Mouse (Mus musculus) right cerebral cortex, postnatal 36 days (tissue): Measurements from ENCODE around the gene Rin3.

Experiments
- DNase-seq, 2 experiments: peaks; one replicate each; pipeline ENCODE4 v3.0.0; 2022; ENCODE audit warnings: low spot score in 2 of 2, mixed read lengths in 1 of 2

The Rin3 gene

DNA sequence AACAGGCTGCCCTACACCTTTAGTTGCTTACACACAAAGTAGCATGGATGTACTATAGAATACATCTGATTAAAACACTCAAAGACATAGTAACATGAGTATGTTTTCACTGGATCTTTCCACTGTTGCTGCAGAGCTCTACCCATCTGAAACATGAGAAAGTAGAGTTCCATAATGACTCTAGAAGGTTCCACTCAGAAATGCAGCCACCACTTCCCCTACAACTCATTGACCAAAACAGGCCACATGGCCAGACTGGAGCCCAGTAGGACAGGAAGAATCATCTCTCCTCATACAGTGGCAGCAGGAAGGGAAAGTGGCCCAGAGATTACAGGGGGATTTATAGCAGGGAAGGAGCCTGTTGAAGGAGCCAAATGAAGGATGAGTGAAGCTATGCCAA lies 47.9 kb downstream of the Rin3 start:
- no peak for DNase-seq

GRCm38 (mm10) chr12:102333101-102333500 lies 50.3 kb downstream of the Rin3 start:
- DNase-seq: no peak

- DNase-seq: no peak
These were observed 56.2 kb downstream of the Rin3 start for GRCm38 (mm10) chr12:102339085-102339484.

GRCm38 (mm10) chr12:102340471-102340870 lies 57.6 kb downstream of the Rin3 start:
- no peak for DNase-seq

DNA sequence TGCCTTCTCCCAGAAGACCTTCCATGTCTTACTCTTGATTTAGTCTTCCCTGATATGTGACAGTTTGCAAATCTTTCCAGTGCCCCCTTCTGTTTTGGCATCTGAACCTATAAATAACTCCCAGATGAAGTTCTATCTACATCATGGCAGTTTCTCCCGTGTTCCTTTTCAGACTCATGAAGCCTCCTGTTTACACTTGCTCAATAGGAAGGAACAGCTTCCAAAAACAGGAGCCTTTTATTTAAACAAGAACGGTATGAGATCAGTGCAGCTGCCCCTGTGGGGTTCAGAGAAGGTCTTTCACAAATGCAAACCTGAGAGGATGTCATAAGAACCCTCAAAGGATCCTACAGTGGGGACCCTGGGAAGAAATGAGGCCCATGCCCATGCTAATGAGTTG lies 59.3 kb downstream of the Rin3 start:
- DNase-seq: no peak

DNA sequence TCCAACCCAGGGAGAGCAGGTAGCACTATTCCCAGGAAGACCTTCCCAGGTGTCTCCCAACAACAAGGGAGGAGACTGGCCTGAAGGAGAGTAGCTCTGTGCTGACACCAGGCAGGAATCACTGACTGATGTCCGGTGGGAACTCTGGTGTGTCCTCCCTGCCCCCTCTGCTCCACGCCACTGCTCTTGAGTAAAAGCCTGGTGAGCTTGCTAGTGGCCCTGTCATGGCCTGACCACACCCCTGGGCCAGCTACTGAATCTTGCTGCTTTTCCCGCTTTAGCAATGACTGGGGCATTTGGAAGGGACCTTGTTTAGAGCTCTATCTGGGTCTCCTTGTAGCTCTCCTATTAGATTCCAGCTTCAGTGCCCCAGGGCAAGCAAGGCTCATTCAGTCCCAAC lies 59.8 kb downstream of the Rin3 start:
- DNase-seq: no peak

DNA sequence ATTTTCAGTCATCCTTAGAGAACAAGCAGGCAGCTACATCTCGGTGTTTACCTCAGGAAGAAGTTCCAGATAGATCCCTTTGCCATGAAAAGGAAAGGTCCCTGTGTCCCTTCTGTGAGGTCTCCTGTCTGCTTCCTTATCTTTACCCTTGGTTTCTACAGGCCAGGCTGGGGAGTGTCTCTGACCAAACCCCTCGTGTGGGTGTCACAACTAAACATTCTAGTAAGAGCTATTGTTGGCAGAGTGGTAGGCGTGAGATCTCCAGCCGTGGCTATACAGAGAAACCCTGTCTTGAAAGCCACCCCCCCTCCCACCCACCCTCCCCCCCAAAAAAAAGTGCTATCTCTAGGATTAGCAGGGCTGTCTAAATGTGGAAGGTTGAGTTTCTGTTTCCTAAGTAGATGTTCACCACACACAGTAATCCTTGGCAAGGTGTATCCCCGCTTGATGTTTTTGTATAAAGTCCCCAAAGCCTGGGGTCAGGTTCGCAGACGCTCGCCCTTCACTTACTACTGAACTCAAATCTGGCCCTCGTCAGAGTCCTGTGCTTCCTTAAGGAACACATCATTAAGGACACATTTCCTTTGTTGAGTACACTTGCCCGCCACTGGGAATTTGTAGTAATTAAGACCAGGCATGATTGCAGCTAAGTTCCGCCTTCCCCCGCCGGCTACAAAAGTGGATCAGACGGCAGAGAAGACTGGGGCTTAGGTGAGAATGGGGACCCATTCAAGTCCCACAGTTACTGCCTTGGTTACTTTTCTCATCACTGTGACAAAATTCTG lies 62.4 kb downstream of the Rin3 start:
- DNase-seq: no peak

- DNase-seq: no peak
These were observed 63.7 kb downstream of the Rin3 start for GRCm38 (mm10) chr12:102346507-102346906.

GRCm38 (mm10) chr12:102348447-102348846 lies 65.6 kb downstream of the Rin3 start:
- no peak for DNase-seq

DNA sequence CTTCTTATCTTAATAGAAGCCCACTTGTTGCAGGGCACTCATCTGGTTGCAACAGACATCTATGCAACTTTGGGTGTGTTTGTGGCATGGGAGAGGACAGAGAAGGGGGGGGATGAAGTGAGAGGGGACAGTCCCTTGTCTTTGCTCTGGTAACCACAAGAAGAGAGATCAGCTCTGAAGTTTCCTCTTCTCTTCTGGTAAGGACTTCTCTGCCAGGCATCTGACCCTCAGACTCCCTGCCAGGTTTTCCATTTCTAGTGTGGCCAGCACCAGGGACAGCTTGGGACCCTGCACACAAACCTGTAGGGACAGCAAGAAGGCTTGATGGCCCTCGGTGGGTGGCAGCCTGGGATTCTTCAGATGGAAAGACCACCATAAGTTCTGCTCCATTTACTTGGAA lies 68.1 kb downstream of the Rin3 start:
- DNase-seq: no peak

DNA sequence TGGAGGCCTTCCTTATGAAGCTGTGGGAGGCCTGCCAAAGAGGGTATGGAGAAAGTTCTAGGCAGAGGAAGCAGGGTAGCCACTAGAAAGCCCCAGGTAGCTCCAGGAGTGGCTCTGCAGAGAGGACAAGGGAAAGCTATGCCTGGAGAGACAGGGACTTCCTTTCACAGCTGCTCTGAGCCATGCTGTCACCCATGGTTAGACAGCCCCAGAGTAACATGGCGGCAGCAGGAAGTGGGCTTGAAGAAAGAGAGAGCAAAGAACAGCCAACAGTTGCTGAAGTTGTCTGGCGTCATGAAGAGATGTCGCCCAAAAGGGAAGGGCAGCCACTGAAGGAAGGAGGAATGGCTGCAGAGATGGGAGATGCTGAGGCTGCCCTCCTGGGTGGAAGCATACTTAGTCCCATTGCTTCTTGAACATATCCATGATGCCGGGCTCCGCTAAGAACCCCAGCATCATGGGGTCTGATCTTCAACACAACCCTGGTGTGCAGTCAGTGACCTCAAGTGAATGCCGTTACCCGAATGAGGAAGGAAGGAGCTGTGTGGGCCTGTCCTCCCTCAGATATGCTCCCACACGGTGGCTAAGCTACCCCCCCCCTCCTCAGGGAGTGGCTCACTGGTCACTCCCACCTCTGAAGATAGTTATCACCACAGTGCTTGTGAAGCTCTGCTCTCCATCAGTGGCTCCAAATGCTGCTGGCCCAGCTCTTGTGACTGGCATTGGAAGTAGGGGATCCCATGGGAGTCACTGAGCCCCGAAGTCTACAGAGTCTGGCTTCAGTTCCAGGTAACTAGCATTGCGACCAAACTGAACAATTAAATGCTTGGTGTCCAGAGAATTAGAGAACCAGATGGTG lies 71.5 kb downstream of the Rin3 start:
- no peak for DNase-seq

GRCm38 (mm10) chr12:102355784-102356183 lies 72.9 kb downstream of the Rin3 start:
- DNase-seq: no peak

- DNase-seq: no peak
These were observed 73.9 kb downstream of the Rin3 start for GRCm38 (mm10) chr12:102356781-102357180.

- no peak for DNase-seq
These were observed 76.5 kb downstream of the Rin3 start for GRCm38 (mm10) chr12:102359390-102359789.

GRCm38 (mm10) chr12:102361189-102362161 lies 78.6 kb downstream of the Rin3 start:
- DNase-seq: no peak

- DNase-seq: no peak
These were observed 82.2 kb downstream of the Rin3 start for GRCm38 (mm10) chr12:102365016-102365415.

DNA sequence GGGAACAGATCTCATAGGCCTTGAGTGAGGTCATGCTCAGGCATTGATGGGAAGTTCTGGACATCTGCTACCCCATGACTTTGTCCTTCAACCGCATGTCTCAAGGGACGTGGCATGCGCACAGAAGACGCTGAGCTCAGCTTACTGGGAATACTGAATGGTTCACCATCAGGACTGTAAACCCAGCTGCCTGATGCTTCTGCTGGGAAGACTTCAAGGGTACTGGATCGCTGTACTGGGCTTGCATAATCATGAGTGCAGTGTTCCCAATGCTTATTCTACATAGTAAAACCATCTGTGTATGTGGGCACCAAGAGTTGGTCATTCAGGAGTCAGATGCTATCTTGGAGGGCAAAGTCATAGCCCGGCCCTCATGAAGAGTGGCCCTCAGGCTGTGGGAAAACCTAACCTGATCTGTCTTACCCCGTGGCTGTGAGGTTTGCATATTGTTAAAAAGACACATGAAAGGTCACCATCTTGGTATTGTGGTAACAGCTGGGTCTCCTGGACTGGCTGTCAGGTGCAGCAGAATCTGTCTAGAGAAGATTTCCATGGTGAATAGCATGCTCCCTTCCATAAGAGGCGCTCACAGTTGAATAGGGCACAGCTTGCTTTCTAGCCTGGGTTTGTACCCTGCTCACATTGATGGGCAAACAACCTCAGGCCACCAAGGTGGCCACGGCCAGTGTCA lies 83.4 kb downstream of the Rin3 start:
- no peak for DNase-seq

GRCm38 (mm10) chr12:102367075-102367474 lies 84.2 kb downstream of the Rin3 start:
- DNase-seq: no peak

DNA sequence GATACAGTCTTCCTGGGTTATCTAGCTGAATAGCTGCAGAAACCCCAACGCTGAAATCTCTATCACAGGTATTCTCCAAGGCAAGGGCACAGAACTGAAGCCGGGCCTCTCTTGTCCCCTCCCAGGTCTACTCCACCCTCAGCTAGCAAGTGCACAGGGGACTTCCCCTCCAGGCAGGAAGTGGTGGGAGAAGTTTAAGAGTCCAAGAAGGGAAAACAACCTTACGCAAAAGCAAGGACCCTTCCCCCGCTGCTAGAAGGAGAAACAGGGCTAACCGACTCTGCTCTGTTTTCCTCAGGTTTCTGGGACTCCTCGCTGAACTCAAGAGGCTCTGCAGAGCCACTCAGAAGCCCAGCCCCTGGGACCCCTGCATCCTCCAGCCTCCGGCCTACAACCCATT lies 85.2 kb downstream of the Rin3 start:
- no peak for DNase-seq

DNA sequence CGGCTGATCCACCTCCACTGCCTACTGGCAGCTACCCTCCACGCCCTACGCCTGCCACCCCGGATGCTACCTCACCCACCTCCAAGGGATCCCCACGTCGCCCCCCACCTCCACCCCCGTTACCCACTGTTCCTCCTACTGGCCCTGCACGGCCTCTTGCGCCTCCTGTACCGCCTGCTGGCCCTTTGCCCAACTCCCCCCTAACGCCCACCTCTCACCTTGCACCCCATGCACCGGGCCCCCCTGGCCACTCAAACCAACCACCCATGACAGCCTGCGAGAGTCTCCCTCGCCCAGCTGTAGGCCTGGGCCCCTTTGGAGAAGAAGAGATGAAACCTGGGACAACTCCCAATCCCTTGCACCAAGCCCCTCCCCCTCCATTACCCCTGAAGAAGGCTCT lies 85.7 kb downstream of the Rin3 start:
- DNase-seq: no peak
